Mouse (Mus musculus) MEL (cell line): Measurements from ENCODE around the gene Rbm18.

Experiments
- EP300 ChIP-seq, 2 experiments: IDR thresholded peaks; 2 replicates each; pipeline ENCODE4 v1.6.1; 2011; ENCODE audit warnings: improper control_type of control experiment in 2 of 2, low read length in 2 of 2, low read depth in 1 of 2, mild to moderate bottlenecking in 1 of 2
- MXI1 ChIP-seq: IDR thresholded peaks from 2 replicates; pipeline ENCODE4 v1.6.1; 2011; ENCODE audit warnings: mild to moderate bottlenecking, low read depth, low read length, improper control_type of control experiment
- ZNF384 ChIP-seq: IDR thresholded peaks from 2 replicates; pipeline ENCODE4 v1.6.1; 2012; ENCODE audit warnings: low read depth, mild to moderate bottlenecking, inconsistent platforms, low read length, improper control_type of control experiment

GRCm38 (mm10) chr2:36129051-36129450 is 7.5 kb downstream of the Rbm18 start:
- TF ChIP-seq ZNF384, result no peak
- TF ChIP-seq EP300 (IDR thresholded peaks at IDR 0.05; ENCODE audit: low read depth in 1 of 2, low read length in 2 of 2), result no peak
- no peak for TF ChIP-seq MXI1
